Mouse (Mus musculus) lung, embryonic 14.5 days (tissue): ENCODE data around the gene Tiparp. TPM values are rescaled to one million over a fixed set of nuclear protein-coding genes. Genes with fewer than 3 reads are reported as not detected.
A peak's percentile ranks its signal among the peaks of the same experiment; 100 is the strongest.

Experiments used
- ATAC-seq: fragments of 200-750 bp; cut with Nextera tagmentation; 2 replicates; pipeline ENCODE4 v1.8.0; 2017; ENCODE audit warnings: mild to moderate bottlenecking, moderate TSS enrichment, moderate library complexity; ENCODE audit not compliant: insufficient read depth
- DNase-seq: peaks from one replicate; pipeline ENCODE4 v3.0.0-alpha.2; 2015
- H3K27ac ChIP-seq: fragments of 300-500 bp; sonication (generic); 2 replicates; pipeline ENCODE4 v1.5.1; 2014; ENCODE audit warnings: low read depth, mild to moderate bottlenecking, moderate library complexity
- H3K27me3 ChIP-seq: fragments of 300-500 bp; sonication (generic); 2 replicates; pipeline ENCODE4 v1.6.1; 2014; ENCODE audit warnings: low read length, control low read depth; ENCODE audit not compliant: insufficient read depth
- H3K36me3 ChIP-seq: fragments of 300-500 bp; sonication (generic); 2 replicates; pipeline ENCODE4 v1.6.1; 2014; ENCODE audit warnings: control low read depth; ENCODE audit not compliant: insufficient read depth
- H3K4me1 ChIP-seq: fragments of 300-500 bp; sonication (generic); 2 replicates; pipeline ENCODE4 v1.6.1; 2014; ENCODE audit warnings: antibody characterized with exemption, control low read depth; ENCODE audit not compliant: insufficient read depth
- H3K4me2 ChIP-seq: fragments of 300-500 bp; sonication (generic); 2 replicates; pipeline ENCODE4 v1.6.1; 2014; ENCODE audit warnings: mild to moderate bottlenecking
- H3K4me3 ChIP-seq: fragments of 300-500 bp; sonication (generic); 2 replicates; pipeline ENCODE4 v1.5.1; 2014; ENCODE audit warnings: low read depth, low read length
- H3K9ac ChIP-seq: fragments of 300-500 bp; sonication (generic); 2 replicates; pipeline ENCODE4 v1.6.1; 2014
- H3K9me3 ChIP-seq: fragments of 300-500 bp; sonication (generic); 2 replicates; pipeline ENCODE4 v1.6.1; 2016; ENCODE audit warnings: low read depth, low read length, control low read depth
- CTCF ChIP-seq: IDR thresholded peaks from 2 replicates; pipeline ENCODE4 v1.5.1; 2016; ENCODE audit warnings: antibody characterized with exemption, low read depth
- WGBS: fragments of 180-500 bp; shearing (Covaris S2); extraction: QIAGEN DNeasy Blood & Tissue Kit; methylation state at CpG from one replicate; pipeline ENCODE4 v1.1.7; 2014; 5-methylcytosine and 5-hydroxymethylcytosine counted together
- polyA plus RNA-seq: library from polyadenylated mRNA; unstranded; fragments of >200 nt; fragmentation: Nextera tagmentation; extraction: Ambion mirVana; gene quantifications from 2 replicates; pipeline ENCODE4 v1.2.1, GENCODE M21; 2014

Gene Tiparp
- polyA plus RNA-seq, 1 experiment from 2014 or later = 44.4 TPM

GRCm38 (mm10) chr3:65529471-65530215 is 1.4 kb downstream of the Tiparp start:
- peak; percentile 94 for DNase-seq
- Histone ChIP-seq H3K4me3 (peak overlapping the region; percentile 91), H3K27me3 (no peaks in the 10 kb centered on the region), H3K9ac (peak overlapping the region; percentile 89), H3K27ac (peak overlapping the region; percentile 96), H3K9me3 (no peaks in the 10 kb centered on the region), H3K36me3 (peaks cover 15% of the 10 kb centered on the region), H3K4me1 (peaks cover 3% of the 10 kb centered on the region), H3K4me2 (peak overlapping the region; percentile 80)
- peak; percentile 12; the same call in 1 of the 2 replicates for ATAC-seq
- TF ChIP-seq CTCF = no peak
- WGBS = 1% methylated on average over 19 of the region's 19 CpGs

GRCm38 (mm10) chr3:65533014-65533413 is 4.8 kb downstream of the Tiparp start:
- no peak overlapping the region for H3K4me3 ChIP-seq
- DNase-seq (no peak), ATAC-seq (no peak)
- no peak overlapping the region for H3K27ac ChIP-seq
- H3K4me2 ChIP-seq = no peak overlapping the region
- no peak overlapping the region for H3K9ac ChIP-seq
- peaks cover 8% of the 10 kb centered on the region for H3K4me1 ChIP-seq
- peaks cover 15% of the 10 kb centered on the region for H3K36me3 ChIP-seq
- WGBS = 86% methylated on average over 2 of the region's 2 CpGs
- no peak for TF ChIP-seq CTCF
- H3K9me3 ChIP-seq = no peaks in the 10 kb centered on the region
- no peaks in the 10 kb centered on the region for H3K27me3 ChIP-seq

GRCm38 (mm10) chr3:65533598-65533997 is 5.4 kb downstream of the Tiparp start:
- Histone ChIP-seq H3K9ac (no peak overlapping the region), H3K4me1 (peaks cover 8% of the 10 kb centered on the region), H3K4me2 (no peak overlapping the region), H3K27me3 (no peaks in the 10 kb centered on the region), H3K4me3 (no peak overlapping the region), H3K27ac (no peak overlapping the region), H3K9me3 (no peaks in the 10 kb centered on the region), H3K36me3 (peaks cover 15% of the 10 kb centered on the region)
- 52% methylated on average over 3 of the region's 3 CpGs for WGBS
- DNase-seq (no peak), ATAC-seq (no peak)
- no peak for TF ChIP-seq CTCF

GRCm38 (mm10) chr3:65534488-65534887 is 6.3 kb downstream of the Tiparp start:
- Histone ChIP-seq H3K4me1 (peaks cover 8% of the 10 kb centered on the region), H3K27me3 (no peaks in the 10 kb centered on the region), H3K9ac (no peak overlapping the region), H3K9me3 (no peaks in the 10 kb centered on the region), H3K27ac (no peak overlapping the region), H3K4me3 (no peak overlapping the region), H3K36me3 (peaks cover 15% of the 10 kb centered on the region), H3K4me2 (0 out of 2 replicates have a peak overlapping the region, but pooled peaks have one; percentile 27)
- WGBS = 41% methylated on average over 2 of the region's 2 CpGs
- no peak for TF ChIP-seq CTCF
- ATAC-seq = no peak
- DNase-seq = no peak

- Histone ChIP-seq H3K4me3 (no peak overlapping the region), H3K4me2 (0 out of 2 replicates have a peak overlapping the region, but pooled peaks have one; percentile 1), H3K9ac (no peak overlapping the region), H3K36me3 (peaks cover 15% of the 10 kb centered on the region), H3K4me1 (peaks cover 8% of the 10 kb centered on the region), H3K9me3 (no peaks in the 10 kb centered on the region), H3K27me3 (no peaks in the 10 kb centered on the region), H3K27ac (no peak overlapping the region)
- peak; percentile 73 for DNase-seq
- peak; percentile 71; the same call in 1 of the 2 replicates for ATAC-seq
- no peak for TF ChIP-seq CTCF
Observed at GRCm38 (mm10) chr3:65535087-65535761, 7.0 kb downstream of the Tiparp start.

- TF ChIP-seq CTCF = no peak
- ATAC-seq = no peak
- H3K4me3 ChIP-seq = no peak overlapping the region
- H3K4me1 ChIP-seq = peaks cover 8% of the 10 kb centered on the region
- no peak overlapping the region for H3K4me2 ChIP-seq
- no peak overlapping the region for H3K9ac ChIP-seq
- WGBS = 74% methylated on average over 1 of the region's 1 CpGs
- no peak for DNase-seq
- H3K27ac ChIP-seq = no peak overlapping the region
- no peaks in the 10 kb centered on the region for H3K9me3 ChIP-seq
- H3K27me3 ChIP-seq = no peaks in the 10 kb centered on the region
- peaks cover 7% of the 10 kb centered on the region; the same call in 1 of the 2 replicates for H3K36me3 ChIP-seq
Observed at GRCm38 (mm10) chr3:65537288-65537687, 9.1 kb downstream of the Tiparp start.

GRCm38 (mm10) chr3:65540906-65541551 is 12.8 kb downstream of the Tiparp start:
- H3K4me2 ChIP-seq = no peak overlapping the region
- ATAC-seq = no peak
- no peaks in the 10 kb centered on the region for H3K4me1 ChIP-seq
- no peaks in the 10 kb centered on the region for H3K27me3 ChIP-seq
- H3K9me3 ChIP-seq = no peaks in the 10 kb centered on the region
- TF ChIP-seq CTCF = no peak
- no peak overlapping the region for H3K27ac ChIP-seq
- H3K9ac ChIP-seq = no peak overlapping the region
- 77% methylated on average over 6 of the region's 6 CpGs for WGBS
- DNase-seq = no peak
- no peak overlapping the region for H3K4me3 ChIP-seq
- H3K36me3 ChIP-seq = no peaks in the 10 kb centered on the region
